Mouse (Mus musculus) limb, embryonic 14.5 days (tissue): ENCODE results near the gene Ufsp2. TPM values are rescaled to one million over a fixed set of nuclear protein-coding genes. Genes with fewer than 3 reads are reported as not detected.

ENCODE experiments used
- ATAC-seq: fragments of 200-750 bp; cut with Nextera tagmentation; 2 replicates; pipeline ENCODE4 v1.8.0; 2017; ENCODE audit warnings: low read depth, moderate number of reproducible peaks, moderate TSS enrichment; ENCODE audit not compliant: low FRiP score
- DNase-seq: peaks from one replicate; pipeline ENCODE4 v3.0.0-alpha.2; 2015; ENCODE audit warnings: low spot score
- H3K27ac ChIP-seq: fragments of 300-500 bp; sonication (generic); replicated peaks from 2 replicates; pipeline ENCODE4 v1.5.1; 2014; ENCODE audit warnings: low read depth, mild to moderate bottlenecking, low read length, moderate library complexity, mixed read lengths
- H3K27me3 ChIP-seq: fragments of 300-500 bp; sonication (generic); 2 replicates; pipeline ENCODE4 v1.6.1; 2014; ENCODE audit warnings: low read length, mixed read lengths; ENCODE audit not compliant: control insufficient read depth, insufficient read depth
- H3K36me3 ChIP-seq: fragments of 300-500 bp; sonication (generic); 2 replicates; pipeline ENCODE4 v1.6.1; 2014; ENCODE audit warnings: mild to moderate bottlenecking, low read length, moderate library complexity, mixed read lengths; ENCODE audit not compliant: control insufficient read depth, insufficient read depth
- H3K4me1 ChIP-seq: fragments of 300-500 bp; sonication (generic); 2 replicates; pipeline ENCODE4 v1.6.1; 2014; ENCODE audit warnings: antibody characterized with exemption, low read length, mixed read lengths; ENCODE audit not compliant: control insufficient read depth, insufficient read depth
- H3K4me2 ChIP-seq: fragments of 300-500 bp; sonication (generic); replicated peaks from 2 replicates; pipeline ENCODE4 v1.6.1; 2014; ENCODE audit warnings: low read depth, mild to moderate bottlenecking, low read length, moderate library complexity; ENCODE audit not compliant: severe bottlenecking
- H3K4me3 ChIP-seq: fragments of 300-500 bp; sonication (generic); replicated peaks from 2 replicates; pipeline ENCODE4 v1.5.1; 2014; ENCODE audit warnings: low read length
- H3K9ac ChIP-seq: fragments of 300-500 bp; sonication (generic); 2 replicates; pipeline ENCODE4 v1.6.1; 2014; ENCODE audit warnings: mild to moderate bottlenecking, low read depth, low read length, moderate library complexity; ENCODE audit not compliant: severe bottlenecking
- H3K9me3 ChIP-seq: fragments of 300-500 bp; sonication (generic); 2 replicates; pipeline ENCODE4 v1.6.1; 2016; ENCODE audit warnings: low read length; ENCODE audit not compliant: control insufficient read depth
- POLR2A ChIP-seq: fragments of 200-500 bp; IDR thresholded peaks from 2 replicates; pipeline ENCODE4 v1.8.0; 2012; ENCODE audit warnings: inconsistent platforms, mild to moderate bottlenecking, moderate library complexity, borderline replicate concordance; ENCODE audit not compliant: insufficient read depth, insufficient read length; ENCODE audit errors: extremely low read depth
- WGBS: fragments of 180-500 bp; shearing (Covaris S2); extraction: QIAGEN DNeasy Blood & Tissue Kit; methylation state at CpG from one replicate; pipeline ENCODE4 v1.1.7; 2014; 5-methylcytosine and 5-hydroxymethylcytosine counted together
- polyA plus RNA-seq, 2 experiments: library from polyadenylated mRNA; depleted of rRNA in 1 of 2; stranded (reverse) in 1 of 2; unstranded in 1 of 2; fragments of >200 nt; fragmentation: Nextera tagmentation in 1 of 2; extraction: Ambion mirVana in 1 of 2; gene quantifications; 2 replicates each; pipeline versions ENCODE4 v1.2.1 to v1.2.3; 2012 to 2014

Ufsp2 gene
- polyA plus RNA-seq, 2 experiments, result 62.3 to 92.5 TPM

DNA sequence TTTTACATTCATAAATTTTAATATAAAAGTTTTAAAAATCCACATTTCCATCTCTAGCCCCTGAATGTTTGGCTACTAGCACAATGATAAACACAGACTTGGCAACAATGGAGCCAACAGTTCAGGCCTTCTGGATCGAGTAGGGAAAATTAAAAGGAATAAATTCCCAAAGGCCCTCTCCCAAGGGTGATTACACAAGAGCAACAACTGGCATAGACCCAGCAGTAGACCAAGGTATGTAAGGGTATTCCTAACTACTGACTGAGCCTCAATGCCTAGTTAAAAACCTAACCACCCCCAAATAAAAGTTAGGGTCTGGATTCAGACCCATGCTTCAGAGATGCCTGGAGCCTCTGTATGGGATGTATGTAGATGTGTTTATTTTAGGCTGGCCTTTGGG is 64.3 kb downstream of the Ufsp2 start:
- DNase-seq, result no peak
- Histone ChIP-seq H3K27me3 (no peaks in the 10 kb centered on the region), H3K4me3 (no peak overlapping the region), H3K9me3 (no peaks in the 10 kb centered on the region), H3K4me1 (no peaks in the 10 kb centered on the region; the same call in 1 of the 2 replicates), H3K4me2 (no peak overlapping the region), H3K9ac (no peak overlapping the region), H3K36me3 (peaks cover 31% of the 10 kb centered on the region), H3K27ac (no peak overlapping the region)
- 61% methylated on average over 1 of the region's 1 CpGs for WGBS
- TF ChIP-seq POLR2A, result no peak
- no peak for ATAC-seq

DNA sequence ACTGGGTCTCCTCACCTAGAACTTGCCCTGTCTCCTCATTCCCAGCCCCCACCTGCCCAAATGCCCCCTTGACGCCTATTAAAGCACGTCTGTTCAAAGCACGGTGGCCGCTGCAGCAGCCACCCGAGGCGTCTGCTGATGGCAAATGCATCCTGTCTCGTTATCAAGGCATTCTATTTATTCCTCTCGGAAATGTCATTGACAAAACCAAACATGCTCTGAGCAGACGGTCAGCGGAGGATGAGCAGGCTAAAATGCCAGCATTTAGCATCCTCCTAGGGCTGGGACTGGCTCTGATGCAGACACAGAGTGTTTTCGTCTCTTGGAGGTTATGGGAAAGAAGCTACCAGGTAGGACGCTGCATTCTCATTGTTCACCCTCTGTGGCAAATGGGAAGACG is 64.9 kb downstream of the Ufsp2 start:
- ATAC-seq, result no peak
- Histone ChIP-seq H3K4me2 (no peak overlapping the region), H3K9me3 (no peaks in the 10 kb centered on the region), H3K9ac (no peak overlapping the region), H3K4me1 (no peaks in the 10 kb centered on the region; the same call in 1 of the 2 replicates), H3K27ac (no peak overlapping the region), H3K27me3 (no peaks in the 10 kb centered on the region), H3K4me3 (no peak overlapping the region), H3K36me3 (peaks cover 33% of the 10 kb centered on the region)
- 57% methylated on average over 13 of the region's 13 CpGs for WGBS
- no peak for DNase-seq
- TF ChIP-seq POLR2A, result no peak

Other genes with a start within 250 kb of the Ufsp2 start
- 73.8 and 74.1 TPM in 2 replicates for gene Pdlim3, start 90.1 kb upstream of the Ufsp2 start, polyA plus RNA-seq (2012; rRNA removed)
- 75.3 and 81.6 TPM in 2 replicates for gene Pdlim3, start 90.1 kb upstream of the Ufsp2 start, polyA plus RNA-seq (2014; fragmentation: Nextera tagmentation; extraction: Ambion mirVana)
- 0.06 and 0.09 TPM in 2 replicates for gene Ccdc110, start 40.9 kb upstream of the Ufsp2 start, polyA plus RNA-seq (2012; rRNA removed)
- gene Ccdc110, start 40.9 kb upstream of the Ufsp2 start, polyA plus RNA-seq (2014; fragmentation: Nextera tagmentation; extraction: Ambion mirVana), result 0.12 and 0.26 TPM in 2 replicates
- 2.6 and 5.2 TPM in 2 replicates for gene 1700029J07Rik, start 276 bp upstream of the Ufsp2 start, polyA plus RNA-seq (2012; rRNA removed)
- gene 1700029J07Rik, start 276 bp upstream of the Ufsp2 start, polyA plus RNA-seq (2014; fragmentation: Nextera tagmentation; extraction: Ambion mirVana), result 1.9 and 2.5 TPM in 2 replicates
- gene Lrp2bp, start 23.8 kb downstream of the Ufsp2 start, polyA plus RNA-seq (2012; rRNA removed), result 0.24 and 0.29 TPM in 2 replicates
- gene Lrp2bp, start 23.8 kb downstream of the Ufsp2 start, polyA plus RNA-seq (2014; fragmentation: Nextera tagmentation; extraction: Ambion mirVana), result 0.40 and 0.53 TPM in 2 replicates
- 10.9 and 17.2 TPM in 2 replicates for gene Ankrd37, start 30.2 kb downstream of the Ufsp2 start, polyA plus RNA-seq (2012; rRNA removed)
- gene Ankrd37, start 30.2 kb downstream of the Ufsp2 start, polyA plus RNA-seq (2014; fragmentation: Nextera tagmentation; extraction: Ambion mirVana), result 18.7 and 19.4 TPM in 2 replicates
- 13.6 and 14.6 TPM in 2 replicates for gene Cfap97, start 176.2 kb downstream of the Ufsp2 start, polyA plus RNA-seq (2012; rRNA removed)
- gene Cfap97, start 176.2 kb downstream of the Ufsp2 start, polyA plus RNA-seq (2014; fragmentation: Nextera tagmentation; extraction: Ambion mirVana), result 24.2 and 28.5 TPM in 2 replicates
- 10.2 and 13.8 TPM in 2 replicates for gene Snx25, start 176.6 kb downstream of the Ufsp2 start, polyA plus RNA-seq (2012; rRNA removed)
- gene Snx25, start 176.6 kb downstream of the Ufsp2 start, polyA plus RNA-seq (2014; fragmentation: Nextera tagmentation; extraction: Ambion mirVana), result 10.5 and 13.5 TPM in 2 replicates
- gene Slc25a4, start 235.8 kb downstream of the Ufsp2 start, polyA plus RNA-seq (2012; rRNA removed), result 410 and 427 TPM in 2 replicates
- 513 and 524 TPM in 2 replicates for gene Slc25a4, start 235.8 kb downstream of the Ufsp2 start, polyA plus RNA-seq (2014; fragmentation: Nextera tagmentation; extraction: Ambion mirVana)